Mouse (Mus musculus) neural tube, embryonic 10.5 days (tissue): ENCODE measurements around the gene Swt1.

Experiments
- DNase-seq: peaks from one replicate; pipeline ENCODE4 v3.0.0-alpha.2; 2017; ENCODE audit warnings: low spot score; ENCODE audit errors: extremely low spot score

Swt1 gene

DNA sequence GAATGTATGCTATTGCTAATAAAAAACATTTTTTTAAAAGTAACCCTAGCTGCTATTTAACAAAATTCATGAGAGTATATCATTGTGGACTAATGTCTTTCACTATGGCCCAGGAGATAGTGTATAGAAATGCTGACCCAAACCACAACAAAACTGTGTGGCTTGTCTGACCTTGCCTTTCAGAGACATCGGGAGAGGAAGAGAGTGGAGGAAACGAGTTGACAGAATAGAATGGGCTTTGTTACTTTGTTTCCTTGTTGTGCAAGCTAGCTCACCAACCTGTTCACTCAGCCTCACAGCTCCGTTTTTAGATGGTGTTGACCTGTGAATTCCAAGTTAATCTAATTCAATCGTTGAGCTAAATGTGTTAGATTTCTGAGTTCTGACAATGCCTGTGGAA is 107.8 kb downstream of the Swt1 start:
- no peak for DNase-seq

DNA sequence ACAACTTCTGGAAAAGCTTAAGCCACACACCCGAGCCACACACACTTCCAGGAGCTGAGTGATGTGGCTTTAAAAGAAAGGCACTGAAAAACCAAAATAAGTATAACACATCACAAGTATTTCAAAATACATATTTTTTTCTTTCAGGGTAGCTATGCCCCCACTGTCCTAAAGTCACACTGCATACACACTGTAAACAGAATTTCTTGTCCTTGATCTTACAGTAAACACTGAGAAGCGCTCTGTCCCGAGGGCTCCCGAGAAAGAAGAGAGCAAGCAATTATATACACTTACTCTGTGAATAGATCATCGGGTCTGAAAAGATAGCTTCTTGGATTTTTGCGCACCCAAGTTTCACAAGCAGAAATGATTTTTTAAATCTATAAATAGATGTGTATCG is 109.0 kb downstream of the Swt1 start:
- no peak for DNase-seq
